Mouse (Mus musculus) embryonic facial prominence, embryonic 13.5 days (tissue): ENCODE results near the gene Dip2c. TPM values are rescaled to one million over a fixed set of nuclear protein-coding genes. Genes with fewer than 3 reads are reported as not detected.

Experiments used
- ATAC-seq: fragments of 200-750 bp; cut with Nextera tagmentation; 2 replicates; pipeline ENCODE4 v1.8.0; 2017; ENCODE audit warnings: low read depth; ENCODE audit not compliant: insufficient number of reproducible peaks, insufficient read depth, low FRiP score, low TSS enrichment
- H3K27ac ChIP-seq: fragments of 300-500 bp; sonication (generic); 2 replicates; pipeline ENCODE4 v1.5.1; 2015; ENCODE audit warnings: moderate library complexity, mild to moderate bottlenecking, inconsistent platforms
- H3K27me3 ChIP-seq: fragments of 300-500 bp; sonication (generic); 2 replicates; pipeline ENCODE4 v1.6.1; 2015; ENCODE audit warnings: mild to moderate bottlenecking, inconsistent platforms
- H3K36me3 ChIP-seq: fragments of 300-500 bp; sonication (generic); 2 replicates; pipeline ENCODE4 v1.6.1; 2015; ENCODE audit warnings: mild to moderate bottlenecking, inconsistent platforms
- H3K4me1 ChIP-seq: fragments of 300-500 bp; sonication (generic); 2 replicates; pipeline ENCODE4 v1.6.1; 2015; ENCODE audit warnings: inconsistent platforms
- H3K4me2 ChIP-seq: fragments of 300-500 bp; sonication (generic); 2 replicates; pipeline ENCODE4 v1.6.1; 2015; ENCODE audit warnings: moderate library complexity, mild to moderate bottlenecking, inconsistent platforms
- H3K4me3 ChIP-seq: fragments of 300-500 bp; sonication (generic); 2 replicates; pipeline ENCODE4 v1.5.1; 2015; ENCODE audit warnings: mild to moderate bottlenecking, inconsistent platforms
- H3K9ac ChIP-seq: fragments of 300-500 bp; sonication (generic); 2 replicates; pipeline ENCODE4 v1.6.1; 2015; ENCODE audit warnings: mild to moderate bottlenecking, inconsistent platforms
- H3K9me3 ChIP-seq: fragments of 300-500 bp; sonication (generic); 2 replicates; pipeline ENCODE4 v1.6.1; 2016; ENCODE audit warnings: inconsistent platforms
- WGBS: fragments of 180-500 bp; shearing (Covaris S2); methylation state at CpG from one replicate; pipeline ENCODE4 v1.1.7; 2015; ENCODE audit warnings: mixed read lengths; 5-methylcytosine and 5-hydroxymethylcytosine counted together
- polyA plus RNA-seq: library from polyadenylated mRNA; unstranded; fragments of >200 nt; fragmentation: Nextera tagmentation; extraction: Ambion mirVana; gene quantifications from 2 replicates; pipeline ENCODE4 v1.2.1, GENCODE M21; 2015

Gene Dip2c
- polyA plus RNA-seq, 1 experiment from 2014 or later, result 5.6 TPM

- WGBS, result 54% methylated on average over 4 of the region's 4 CpGs
- H3K36me3 ChIP-seq, result peaks cover 7% of the 10 kb centered on the region; the same call in 1 of the 2 replicates
- no peak overlapping the region for H3K4me3 ChIP-seq
- H3K4me1 ChIP-seq, result no peaks in the 10 kb centered on the region
- H3K27ac ChIP-seq, result no peak overlapping the region
- no peak for ATAC-seq
- no peaks in the 10 kb centered on the region for H3K9me3 ChIP-seq
- no peak overlapping the region for H3K9ac ChIP-seq
- no peaks in the 10 kb centered on the region for H3K27me3 ChIP-seq
- H3K4me2 ChIP-seq, result no peak overlapping the region
Measured at GRCm38 (mm10) chr13:9636505-9636904, 360.2 kb downstream of the Dip2c start.

GRCm38 (mm10) chr13:9637949-9638348 lies 361.6 kb downstream of the Dip2c start:
- H3K36me3 ChIP-seq, result peaks cover 7% of the 10 kb centered on the region; the same call in 1 of the 2 replicates
- no peaks in the 10 kb centered on the region for H3K9me3 ChIP-seq
- no peaks in the 10 kb centered on the region for H3K27me3 ChIP-seq
- no peak overlapping the region for H3K4me3 ChIP-seq
- no peak overlapping the region for H3K27ac ChIP-seq
- 59% methylated on average over 3 of the region's 3 CpGs for WGBS
- H3K4me2 ChIP-seq, result no peak overlapping the region
- no peak for ATAC-seq
- no peak overlapping the region for H3K9ac ChIP-seq
- H3K4me1 ChIP-seq, result no peaks in the 10 kb centered on the region

- no peak overlapping the region for H3K4me2 ChIP-seq
- WGBS, result 94% methylated on average over 13 of the region's 13 CpGs
- H3K27ac ChIP-seq, result no peak overlapping the region
- H3K36me3 ChIP-seq, result peaks cover 10% of the 10 kb centered on the region; the same call in 1 of the 2 replicates
- H3K27me3 ChIP-seq, result no peaks in the 10 kb centered on the region
- ATAC-seq, result no peak
- H3K4me3 ChIP-seq, result no peak overlapping the region
- H3K9me3 ChIP-seq, result no peaks in the 10 kb centered on the region
- no peaks in the 10 kb centered on the region for H3K4me1 ChIP-seq
- no peak overlapping the region for H3K9ac ChIP-seq
Measured at GRCm38 (mm10) chr13:9648716-9649115, 372.4 kb downstream of the Dip2c start.

GRCm38 (mm10) chr13:9649894-9650293 lies 373.6 kb downstream of the Dip2c start:
- Histone ChIP-seq H3K4me2 (no peak overlapping the region), H3K27ac (no peak overlapping the region), H3K4me3 (no peak overlapping the region), H3K4me1 (no peaks in the 10 kb centered on the region), H3K27me3 (no peaks in the 10 kb centered on the region), H3K9ac (no peak overlapping the region), H3K36me3 (peaks cover 10% of the 10 kb centered on the region; the same call in 1 of the 2 replicates), H3K9me3 (no peaks in the 10 kb centered on the region)
- WGBS, result 88% methylated on average over 1 of the region's 1 CpGs
- ATAC-seq, result no peak

GRCm38 (mm10) chr13:9650580-9650979 lies 374.3 kb downstream of the Dip2c start:
- Histone ChIP-seq H3K4me1 (no peaks in the 10 kb centered on the region), H3K9me3 (no peaks in the 10 kb centered on the region), H3K27me3 (no peaks in the 10 kb centered on the region), H3K4me2 (no peak overlapping the region), H3K27ac (no peak overlapping the region), H3K36me3 (peaks cover 10% of the 10 kb centered on the region; the same call in 1 of the 2 replicates), H3K9ac (no peak overlapping the region), H3K4me3 (no peak overlapping the region)
- no peak for ATAC-seq

- H3K9me3 ChIP-seq, result no peaks in the 10 kb centered on the region
- H3K4me2 ChIP-seq, result no peak overlapping the region
- no peak for ATAC-seq
- H3K36me3 ChIP-seq, result peaks cover 12% of the 10 kb centered on the region; the same call in 1 of the 2 replicates
- no peak overlapping the region for H3K9ac ChIP-seq
- H3K27ac ChIP-seq, result no peak overlapping the region
- H3K27me3 ChIP-seq, result no peaks in the 10 kb centered on the region
- 85% methylated on average over 3 of the region's 3 CpGs for WGBS
- no peaks in the 10 kb centered on the region for H3K4me1 ChIP-seq
- no peak overlapping the region for H3K4me3 ChIP-seq
Measured at GRCm38 (mm10) chr13:9653018-9653417, 376.7 kb downstream of the Dip2c start.

- H3K9me3 ChIP-seq, result no peaks in the 10 kb centered on the region
- H3K36me3 ChIP-seq, result peaks cover 30% of the 10 kb centered on the region
- no peak overlapping the region for H3K4me2 ChIP-seq
- H3K4me1 ChIP-seq, result no peaks in the 10 kb centered on the region
- no peaks in the 10 kb centered on the region for H3K27me3 ChIP-seq
- H3K4me3 ChIP-seq, result no peak overlapping the region
- WGBS, result 85% methylated on average over 6 of the region's 6 CpGs
- no peak for ATAC-seq
- no peak overlapping the region for H3K9ac ChIP-seq
- H3K27ac ChIP-seq, result no peak overlapping the region
Measured at GRCm38 (mm10) chr13:9656613-9657012, 380.3 kb downstream of the Dip2c start.

GRCm38 (mm10) chr13:9660711-9661110 lies 384.4 kb downstream of the Dip2c start:
- WGBS, result 34% methylated on average over 1 of the region's 1 CpGs
- Histone ChIP-seq H3K4me3 (no peak overlapping the region), H3K9me3 (no peaks in the 10 kb centered on the region), H3K27me3 (no peaks in the 10 kb centered on the region), H3K9ac (no peak overlapping the region), H3K36me3 (peaks cover 54% of the 10 kb centered on the region), H3K27ac (no peak overlapping the region), H3K4me1 (no peaks in the 10 kb centered on the region), H3K4me2 (no peak overlapping the region)
- ATAC-seq, result no peak

GRCm38 (mm10) chr13:9663593-9663992 lies 387.3 kb downstream of the Dip2c start:
- H3K9me3 ChIP-seq, result no peaks in the 10 kb centered on the region
- ATAC-seq, result no peak
- no peak overlapping the region for H3K27ac ChIP-seq
- H3K9ac ChIP-seq, result no peak overlapping the region
- H3K27me3 ChIP-seq, result no peaks in the 10 kb centered on the region
- H3K4me2 ChIP-seq, result no peak overlapping the region
- no peaks in the 10 kb centered on the region for H3K4me1 ChIP-seq
- H3K4me3 ChIP-seq, result no peak overlapping the region
- H3K36me3 ChIP-seq, result peaks cover 44% of the 10 kb centered on the region
- 95% methylated on average over 1 of the region's 1 CpGs for WGBS

- no peaks in the 10 kb centered on the region for H3K9me3 ChIP-seq
- 76% methylated on average over 7 of the region's 7 CpGs for WGBS
- no peak for ATAC-seq
Measured at GRCm38 (mm10) chr13:9667954-9668496, 391.7 kb downstream of the Dip2c start.

GRCm38 (mm10) chr13:9669246-9669645 lies 392.9 kb downstream of the Dip2c start:
- no peak for ATAC-seq
- Histone ChIP-seq H3K4me2 (no peak overlapping the region), H3K27me3 (no peaks in the 10 kb centered on the region), H3K4me1 (no peaks in the 10 kb centered on the region), H3K27ac (no peak overlapping the region), H3K9ac (no peak overlapping the region), H3K4me3 (no peak overlapping the region), H3K36me3 (0 out of 2 replicates have a peak, but pooled peaks cover 10% of the 10 kb centered on the region), H3K9me3 (no peaks in the 10 kb centered on the region)
- WGBS, result 89% methylated on average over 5 of the region's 5 CpGs

More at GRCm38 (mm10) chr13:9667954-9668496, 391.7 kb downstream of the Dip2c start:
- Histone ChIP-seq H3K4me3 (no peak overlapping the region), H3K9ac (no peak overlapping the region), H3K27me3 (no peaks in the 10 kb centered on the region), H3K36me3 (peaks cover 15% of the 10 kb centered on the region; the same call in 1 of the 2 replicates), H3K27ac (no peak overlapping the region), H3K4me2 (no peak overlapping the region), H3K4me1 (no peaks in the 10 kb centered on the region)

GRCm38 (mm10) chr13:9674126-9674525 lies 397.8 kb downstream of the Dip2c start:
- WGBS, result 100% methylated on average over 1 of the region's 1 CpGs

More at GRCm38 (mm10) chr13:9674126-9674525, 397.8 kb downstream of the Dip2c start:
- Histone ChIP-seq H3K27ac (no peak overlapping the region), H3K4me1 (no peaks in the 10 kb centered on the region), H3K4me3 (no peak overlapping the region), H3K9me3 (peaks cover 9% of the 10 kb centered on the region; the same call in 1 of the 2 replicates), H3K27me3 (no peaks in the 10 kb centered on the region), H3K4me2 (no peak overlapping the region), H3K9ac (no peak overlapping the region), H3K36me3 (no peaks in the 10 kb centered on the region)
- ATAC-seq, result no peak
